Mouse (Mus musculus) mouse embryonic stem cell (cell line): ENCODE measurements around the gene Casp8ap2.

Source experiments
- in situ Hi-C, 2 experiments: fragments of 300-500 bp; cut with MboI; formaldehyde crosslinking; loops; 1 replicate in 1 of 2; 3 replicates in 1 of 2; pipeline ENCODE4 v1.14.3; 2019 to 2020; ENCODE audit warnings: low sequenced_read_pairs in 2 of 2, low pct_unique_long_range_greater_than_20kb in 1 of 2, mixed read lengths in 1 of 2; ENCODE audit not compliant: unreplicated experiment in 1 of 2

Casp8ap2 gene

GRCm38 (mm10) chr4:32615034-32615881, at the start of gene Casp8ap2:
Gene Casp8ap2, plus strand, starts transcription at chr4:32615451.
- in situ Hi-C loops: loop anchor here in 1 of 2 experiments (25.0 kb wide), 1 partner anchor 672 kb away; the partner anchor contains the start of gene Pnrc1

- in situ Hi-C loops: loop anchor here in 1 of 2 experiments (10.0 kb wide), 1 partner anchor 514 kb away; no protein-coding TSS in a partner anchor
Measured at GRCm38 (mm10) chr4:32569054-32569453, 46.2 kb upstream of the Casp8ap2 start.

- in situ Hi-C loops: loop anchor here in 1 of 2 experiments (10.0 kb wide), 1 partner anchor 515 kb away; no protein-coding TSS in a partner anchor
Measured at GRCm38 (mm10) chr4:32569995-32570938, 45.0 kb upstream of the Casp8ap2 start.

GRCm38 (mm10) chr4:32570939-32571317, 44.3 kb upstream of the Casp8ap2 start:
- in situ Hi-C loops: no loop called here

GRCm38 (mm10) chr4:32571441-32571840, 43.8 kb upstream of the Casp8ap2 start:
- in situ Hi-C loops: no loop called here

GRCm38 (mm10) chr4:32572118-32572517, 43.1 kb upstream of the Casp8ap2 start:
- in situ Hi-C loops: no loop called here

GRCm38 (mm10) chr4:32573586-32573985, 41.7 kb upstream of the Casp8ap2 start:
- in situ Hi-C loops: no loop called here

GRCm38 (mm10) chr4:32574604-32575003, 40.6 kb upstream of the Casp8ap2 start:
- in situ Hi-C loops: loop anchor here in 1 of 2 experiments (25.0 kb wide), 1 partner anchor 713 kb away; the partner anchor contains the start of gene Pnrc1

GRCm38 (mm10) chr4:32575165-32575564, 40.1 kb upstream of the Casp8ap2 start:
- in situ Hi-C loops: loop anchor here in 1 of 2 experiments (25.0 kb wide), 1 partner anchor 712 kb away; the partner anchor contains the start of gene Pnrc1

GRCm38 (mm10) chr4:32579850-32580249, 35.4 kb upstream of the Casp8ap2 start:
- in situ Hi-C loops: loop anchor here in 1 of 2 experiments (10.0 to 25.0 kb wide), 2 partner anchors 535 to 707 kb away; partner anchors contain the start of gene Pnrc1

GRCm38 (mm10) chr4:32584181-32584580, 31.1 kb upstream of the Casp8ap2 start:
- in situ Hi-C loops: loop anchor here in 1 of 2 experiments (10.0 to 25.0 kb wide), 2 partner anchors 531 to 703 kb away; partner anchors contain the start of gene Pnrc1

GRCm38 (mm10) chr4:32586596-32586995, 28.7 kb upstream of the Casp8ap2 start:
- in situ Hi-C loops: loop anchor here in 1 of 2 experiments (10.0 to 25.0 kb wide), 2 partner anchors 528 to 701 kb away; partner anchors contain the start of gene Pnrc1

- in situ Hi-C loops: loop anchor here in 1 of 2 experiments (10.0 to 25.0 kb wide), 2 partner anchors 527 to 700 kb away; partner anchors contain the start of gene Pnrc1
Measured at GRCm38 (mm10) chr4:32587543-32587942, 27.7 kb upstream of the Casp8ap2 start.

GRCm38 (mm10) chr4:32588237-32588636, 27.0 kb upstream of the Casp8ap2 start:
- in situ Hi-C loops: loop anchor here in 1 of 2 experiments (10.0 to 25.0 kb wide), 2 partner anchors 527 to 699 kb away; partner anchors contain the start of gene Pnrc1

GRCm38 (mm10) chr4:32601135-32601534, 14.1 kb upstream of the Casp8ap2 start:
- in situ Hi-C loops: loop anchor here in 1 of 2 experiments (25.0 kb wide), 1 partner anchor 686 kb away; the partner anchor contains the start of gene Pnrc1

GRCm38 (mm10) chr4:32602660-32603059, 12.6 kb upstream of the Casp8ap2 start, which contains the start of gene Gja10:
Gene Gja10, minus strand, starts transcription at chr4:32602760.
- in situ Hi-C loops: loop anchor here in 1 of 2 experiments (25.0 kb wide), 1 partner anchor 685 kb away; the partner anchor contains the start of gene Pnrc1

- in situ Hi-C loops: loop anchor here in 1 of 2 experiments (25.0 kb wide), 1 partner anchor 666 kb away; the partner anchor contains the start of gene Pnrc1
Measured at GRCm38 (mm10) chr4:32621637-32622036, 6.4 kb downstream of the Casp8ap2 start.

GRCm38 (mm10) chr4:32651669-32652068, 36.4 kb downstream of the Casp8ap2 start:
- in situ Hi-C loops: no loop called here
